Mouse (Mus musculus): Measurements from ENCODE around the gene Atg10. TPM values are rescaled to one million over a fixed set of nuclear protein-coding genes. Genes with fewer than 3 reads are reported as not detected.

Atg10 gene
- polyA plus RNA-seq, 1 experiment from 2014 or later, result 21.5 TPM

GRCm38 (mm10) chr13:91162452-91162851 lies 61.3 kb downstream of the Atg10 start:
- DNase-seq (ENCODE audit: low read depth, low spot score) (no peak), ATAC-seq (no peak)
- in situ Hi-C loops (cut with MboI; ENCODE audit: low pct_unique_long_range_greater_than_20kb), result no loop called here
- ChIA-PET CTCF (interaction anchor here (2.0 kb wide), 1 partner anchor 12 kb away, joined by 5 read pairs; no protein-coding TSS in a partner anchor), POLR2A (no interaction called here)
- no peak for TF ChIP-seq CTCF (IDR thresholded peaks at IDR 0.05)
- no peaks in the 10 kb centered on the region for H3K27me3 ChIP-seq

- in situ Hi-C loops (cut with MboI; ENCODE audit: low pct_unique_long_range_greater_than_20kb), result no loop called here
- ChIA-PET CTCF (interaction anchor here (0.7 to 1.9 kb wide), 3 partner anchors 9 to 33 kb away, joined by 3 to 6 read pairs (median 4); no protein-coding TSS in a partner anchor), POLR2A (no interaction called here)
- ATAC-seq, result no peak
- H3K27me3 ChIP-seq, result no peaks in the 10 kb centered on the region
- no peak for TF ChIP-seq CTCF (IDR thresholded peaks at IDR 0.05)
- no peak for DNase-seq (ENCODE audit: low read depth, low spot score)
Observed at GRCm38 (mm10) chr13:91160616-91161015, 63.2 kb downstream of the Atg10 start.

DNA sequence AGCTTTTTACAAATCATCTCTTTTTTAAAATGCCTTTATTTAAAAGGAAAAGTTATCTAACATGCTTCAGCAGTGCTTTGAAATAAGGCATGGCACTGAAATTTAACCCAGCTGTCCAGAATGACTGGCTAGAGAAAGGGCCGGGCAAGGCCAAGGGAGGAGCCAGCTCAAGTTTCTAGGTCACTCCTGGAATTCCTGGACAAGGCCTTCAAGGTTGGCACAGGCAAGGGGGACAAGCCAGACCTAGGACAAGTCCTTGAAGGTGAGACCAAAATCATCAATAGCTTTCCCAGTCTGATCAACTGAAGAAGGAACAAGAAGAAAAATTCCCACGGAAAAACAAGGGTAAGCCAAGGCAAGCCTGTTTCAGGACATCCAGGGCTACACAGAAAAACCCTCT lies 63.9 kb downstream of the Atg10 start:
- DNase-seq (ENCODE audit: low read depth, low spot score), result no peak
- no peaks in the 10 kb centered on the region for H3K27me3 ChIP-seq
- TF ChIP-seq CTCF (IDR thresholded peaks at IDR 0.05), result no peak
- in situ Hi-C loops (cut with MboI; ENCODE audit: low pct_unique_long_range_greater_than_20kb), result no loop called here
- CTCF ChIA-PET, result interaction anchor here (0.7 to 1.9 kb wide), 3 partner anchors 10 to 32 kb away, joined by 3 to 6 read pairs (median 4); no protein-coding TSS in a partner anchor
- no peak for ATAC-seq
- POLR2A ChIA-PET, result no interaction called here

- ATAC-seq (no peak), DNase-seq (ENCODE audit: low read depth, low spot score) (no peak)
- POLR2A ChIA-PET, result no interaction called here
- CTCF ChIA-PET, result interaction anchor here (1.3 kb wide), 1 partner anchor 50 kb away, joined by 3 read pairs; no protein-coding TSS in a partner anchor
- TF ChIP-seq CTCF (IDR thresholded peaks at IDR 0.05), result no peak
- no peaks in the 10 kb centered on the region for H3K27me3 ChIP-seq
- in situ Hi-C loops (cut with MboI; ENCODE audit: low pct_unique_long_range_greater_than_20kb), result no loop called here
Observed at GRCm38 (mm10) chr13:91157941-91158340, 65.8 kb downstream of the Atg10 start.

DNA sequence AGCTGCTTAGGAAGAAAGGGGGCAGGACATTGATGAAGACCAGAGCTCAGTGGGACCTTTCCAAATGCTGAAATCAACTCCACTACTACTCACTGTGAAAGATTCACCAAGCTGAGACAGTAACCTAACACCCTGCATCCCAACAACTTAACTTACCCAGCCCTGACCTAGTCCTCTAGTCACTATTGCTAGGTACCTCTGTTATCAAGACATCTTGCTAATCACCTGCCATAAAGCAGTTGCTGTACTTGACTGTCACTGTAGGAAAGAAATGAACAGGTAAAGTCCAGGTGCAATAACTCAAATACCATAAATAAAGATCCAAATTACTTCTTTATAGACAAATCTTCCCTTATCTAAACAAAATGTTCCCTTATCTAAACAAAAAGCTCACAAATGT lies 66.3 kb downstream of the Atg10 start:
- DNase-seq (ENCODE audit: low read depth, low spot score), result no peak
- no peaks in the 10 kb centered on the region for H3K27me3 ChIP-seq
- CTCF ChIA-PET, result interaction anchor here (1.3 kb wide), 2 partner anchors 17 to 51 kb away, joined by 3 read pairs; no protein-coding TSS in a partner anchor
- TF ChIP-seq CTCF (IDR thresholded peaks at IDR 0.05), result no peak
- ATAC-seq, result no peak
- in situ Hi-C loops (cut with MboI; ENCODE audit: low pct_unique_long_range_greater_than_20kb), result no loop called here
- POLR2A ChIA-PET, result no interaction called here

DNA sequence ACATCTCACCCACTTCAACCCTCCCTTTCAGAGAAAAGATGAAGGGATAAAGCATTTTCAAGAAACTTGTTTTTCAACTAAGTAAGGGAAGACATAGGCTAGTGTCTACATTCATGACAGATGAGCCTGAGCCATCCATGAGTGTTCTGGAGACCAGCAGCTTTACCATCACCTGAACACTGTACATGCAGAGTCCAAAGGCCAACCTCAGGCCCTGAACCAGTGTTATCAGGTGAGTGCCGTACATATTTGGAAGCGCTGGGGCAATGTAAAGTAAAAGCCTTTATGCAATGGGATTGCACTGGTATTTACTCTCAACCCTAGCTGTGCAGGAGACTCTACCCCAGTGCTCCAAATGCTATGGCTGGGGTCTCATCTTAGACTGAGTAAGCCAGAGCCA lies 66.8 kb downstream of the Atg10 start:
- POLR2A ChIA-PET, result no interaction called here
- no peaks in the 10 kb centered on the region for H3K27me3 ChIP-seq
- in situ Hi-C loops (cut with MboI; ENCODE audit: low pct_unique_long_range_greater_than_20kb), result no loop called here
- ATAC-seq (no peak), DNase-seq (ENCODE audit: low read depth, low spot score) (no peak)
- CTCF ChIA-PET, result interaction anchor here (1.3 kb wide), 2 partner anchors 16 to 51 kb away, joined by 3 read pairs; no protein-coding TSS in a partner anchor
- TF ChIP-seq CTCF (IDR thresholded peaks at IDR 0.05), result no peak

- H3K27me3 ChIP-seq, result no peaks in the 10 kb centered on the region
- ChIA-PET POLR2A (no interaction called here), CTCF (interaction anchor here (1.0 to 1.3 kb wide), 2 partner anchors 14 to 16 kb away, joined by 3 read pairs; no protein-coding TSS in a partner anchor)
- DNase-seq (ENCODE audit: low read depth, low spot score), result no peak
- no peak for ATAC-seq
- in situ Hi-C loops (cut with MboI; ENCODE audit: low pct_unique_long_range_greater_than_20kb), result no loop called here
- TF ChIP-seq CTCF (IDR thresholded peaks at IDR 0.05), result no peak
Observed at GRCm38 (mm10) chr13:91156308-91156707, 67.5 kb downstream of the Atg10 start.

- no peak for ATAC-seq
- ChIA-PET CTCF (interaction anchor here (1.0 to 1.8 kb wide), 2 partner anchors 13 to 18 kb away, joined by 3 to 4 read pairs; no protein-coding TSS in a partner anchor), POLR2A (no interaction called here)
- H3K27me3 ChIP-seq, result no peaks in the 10 kb centered on the region
- no peak for TF ChIP-seq CTCF (IDR thresholded peaks at IDR 0.05)
- in situ Hi-C loops (cut with MboI; ENCODE audit: low pct_unique_long_range_greater_than_20kb), result no loop called here
- DNase-seq (ENCODE audit: low read depth, low spot score), result no peak
Observed at GRCm38 (mm10) chr13:91155429-91156207, 68.2 kb downstream of the Atg10 start.

DNA sequence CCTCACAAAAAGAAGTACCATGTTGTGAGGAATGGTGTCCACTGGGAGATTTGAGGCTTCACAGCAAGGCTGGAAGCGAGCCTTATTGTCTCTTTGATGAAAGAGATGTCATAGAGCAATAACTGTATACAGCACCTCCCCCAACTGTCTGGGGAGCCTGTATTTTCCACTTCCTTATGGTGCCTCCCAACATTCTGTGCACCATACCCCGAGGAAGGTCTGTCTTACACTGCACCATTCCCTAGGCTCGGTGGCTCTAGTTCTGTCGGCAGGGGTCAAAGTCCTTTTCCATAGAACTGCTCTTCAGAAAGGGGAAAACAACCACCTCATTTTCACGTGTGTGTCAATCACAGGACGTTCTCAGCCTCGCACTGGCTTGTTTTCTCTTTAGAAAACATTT lies 69.1 kb downstream of the Atg10 start:
- no peak for TF ChIP-seq CTCF (IDR thresholded peaks at IDR 0.05)
- POLR2A ChIA-PET, result no interaction called here
- no peaks in the 10 kb centered on the region for H3K27me3 ChIP-seq
- DNase-seq (ENCODE audit: low read depth, low spot score), result no peak
- in situ Hi-C loops (cut with MboI; ENCODE audit: low pct_unique_long_range_greater_than_20kb), result no loop called here
- CTCF ChIA-PET, result interaction anchor here (1.8 kb wide), 1 partner anchor 17 kb away, joined by 4 read pairs; no protein-coding TSS in a partner anchor
- ATAC-seq, result no peak

- peak; percentile 57 for ATAC-seq
- no peak for DNase-seq (ENCODE audit: low read depth, low spot score)
- POLR2A ChIA-PET, result no interaction called here
- in situ Hi-C loops (cut with MboI; ENCODE audit: low pct_unique_long_range_greater_than_20kb), result no loop called here
- no peaks in the 10 kb centered on the region for H3K27me3 ChIP-seq
- no peak for TF ChIP-seq CTCF (IDR thresholded peaks at IDR 0.05)
- CTCF ChIA-PET, result no interaction called here
Observed at GRCm38 (mm10) chr13:91136337-91136736, 87.4 kb downstream of the Atg10 start.

- no peaks in the 10 kb centered on the region for H3K27me3 ChIP-seq
- ChIA-PET POLR2A (interaction anchor here (0.6 kb wide), 1 partner anchor 664 kb away, joined by 5 read pairs; no protein-coding TSS in a partner anchor), CTCF (no interaction called here)
- TF ChIP-seq CTCF (IDR thresholded peaks at IDR 0.05), result no peak
- no peak for ATAC-seq
- in situ Hi-C loops (cut with MboI; ENCODE audit: low pct_unique_long_range_greater_than_20kb), result no loop called here
- DNase-seq (ENCODE audit: low read depth, low spot score), result no peak
Observed at GRCm38 (mm10) chr13:91133334-91133890, 90.4 kb downstream of the Atg10 start.

All from Patski (cell line).